Comparison of ENCODE assay signal across 8 mouse cellular contexts in the genomic region with DNA sequence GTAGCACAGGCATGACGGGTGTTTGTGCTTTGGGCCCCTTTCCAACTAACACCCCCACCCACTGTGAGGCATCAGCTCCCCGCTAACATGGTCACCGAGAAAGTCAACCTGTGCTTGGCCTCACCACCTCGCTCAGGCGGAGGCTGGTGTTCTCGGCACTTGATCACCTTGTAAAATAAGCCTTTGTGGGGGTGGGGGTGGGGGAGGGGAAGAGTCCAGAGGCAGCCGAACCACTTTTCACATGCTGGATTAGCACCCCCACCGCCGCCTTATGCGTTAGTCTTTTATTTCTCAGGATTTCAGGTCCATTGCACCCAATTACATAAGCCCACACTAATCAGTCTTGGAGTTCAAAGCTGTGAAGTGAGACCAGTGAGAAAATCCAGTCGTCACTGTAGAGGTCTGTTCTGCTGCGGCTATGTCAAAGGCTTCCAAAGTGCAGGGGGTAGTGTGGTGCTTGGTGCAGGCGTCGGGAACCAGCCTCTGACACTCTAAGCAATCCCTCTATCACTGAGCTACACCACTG. TPM values are rescaled to one million over a fixed set of nuclear protein-coding genes. Genes with fewer than 3 reads are reported as not detected.
DNase-seq lines count a peak whose midpoint lies in the region; ATAC-seq and TF ChIP-seq lines count a peak whose summit lies in the region.

No protein-coding gene starts in this region.

- ATAC-seq in hindbrain, embryonic 15.5 days (ENCODE audit: low FRiP score, low read depth) = 0 out of 2 replicates have a peak, but pooled peaks have one; percentile 34
- ATAC-seq in hindbrain, embryonic 14.5 days (ENCODE audit: low FRiP score) = no peak
- peak; percentile 70 for ATAC-seq in forebrain, postnatal 0 days
- ATAC-seq in midbrain, embryonic 15.5 days (replicated peaks) = peak; percentile 67

- 48% methylated on average over 14 of the region's 14 CpGs for WGBS in hindbrain, embryonic 15.5 days
- WGBS in hindbrain, embryonic 14.5 days = 49% methylated on average over 14 of the region's 14 CpGs
- 45% methylated on average over 14 of the region's 14 CpGs for WGBS in embryonic facial prominence, embryonic 10.5 days
- WGBS in forebrain, postnatal 0 days = 16% methylated on average over 14 of the region's 14 CpGs
- WGBS in midbrain, embryonic 15.5 days = 33% methylated on average over 14 of the region's 14 CpGs

- DNase-seq in hindbrain, embryonic 14.5 days (ENCODE audit: low spot score) = no peak
- DNase-seq in embryonic facial prominence, embryonic 10.5 days (ENCODE audit: low spot score) = no peak
- DNase-seq in forebrain, postnatal 0 days = no peak
- no peak for DNase-seq in frontal cortex, postnatal 14 days (ENCODE audit: low spot score in 2 of 2)
- DNase-seq in urinary bladder, postnatal 10 days (ENCODE audit: low spot score) = no peak
- no peak for DNase-seq in ovary, adult 18-20 months (ENCODE audit: low spot score)

- no peaks in the 10 kb centered on the region for H3K27me3 ChIP-seq in hindbrain, embryonic 15.5 days
- H3K27me3 ChIP-seq in hindbrain, embryonic 14.5 days (ENCODE audit: control insufficient read depth, insufficient read depth, low read length) = no peaks in the 10 kb centered on the region
- no peaks in the 10 kb centered on the region for H3K27me3 ChIP-seq in embryonic facial prominence, embryonic 10.5 days (replicated peaks; ENCODE audit: low read depth, poor library complexity, severe bottlenecking)
- no peaks in the 10 kb centered on the region for H3K27me3 ChIP-seq in forebrain, postnatal 0 days (ENCODE audit: insufficient read depth, low read length)
- H3K27me3 ChIP-seq in midbrain, embryonic 15.5 days (replicated peaks) = no peaks in the 10 kb centered on the region

- 0 out of 2 replicates have a peak, but pooled peaks cover 10% of the 10 kb centered on the region for H3K4me1 ChIP-seq in hindbrain, embryonic 15.5 days (replicated peaks)
- H3K4me1 ChIP-seq in hindbrain, embryonic 14.5 days (replicated peaks; ENCODE audit: control insufficient read depth, insufficient read depth, low read length) = 0 out of 2 replicates have a peak, but pooled peaks cover 5% of the 10 kb centered on the region
- peaks cover 10% of the 10 kb centered on the region for H3K4me1 ChIP-seq in embryonic facial prominence, embryonic 10.5 days
- no peaks in the 10 kb centered on the region for H3K4me1 ChIP-seq in forebrain, postnatal 0 days (ENCODE audit: insufficient read depth)
- H3K4me1 ChIP-seq in midbrain, embryonic 15.5 days = peaks cover 5% of the 10 kb centered on the region; the same call in 1 of the 2 replicates

- no peak overlapping the region for H3K27ac ChIP-seq in hindbrain, embryonic 15.5 days (replicated peaks)
- H3K27ac ChIP-seq in hindbrain, embryonic 14.5 days = no peak overlapping the region
- 0 out of 2 replicates have a peak overlapping the region, but pooled peaks have one; percentile 41 for H3K27ac ChIP-seq in embryonic facial prominence, embryonic 10.5 days (replicated peaks)
- no peak overlapping the region; the same call in 1 of the 2 replicates for H3K27ac ChIP-seq in forebrain, postnatal 0 days (ENCODE audit: low read depth, low read length)
- no peak overlapping the region for H3K27ac ChIP-seq in midbrain, embryonic 15.5 days

- H3K9ac ChIP-seq in hindbrain, embryonic 15.5 days = no peak overlapping the region
- H3K9ac ChIP-seq in hindbrain, embryonic 14.5 days = no peak overlapping the region
- H3K9ac ChIP-seq in forebrain, postnatal 0 days = no peak overlapping the region
- H3K9ac ChIP-seq in midbrain, embryonic 15.5 days = no peak overlapping the region

- H3K4me3 ChIP-seq in hindbrain, embryonic 15.5 days = no peak overlapping the region
- H3K4me3 ChIP-seq in hindbrain, embryonic 14.5 days (replicated peaks; ENCODE audit: low read length) = no peak overlapping the region
- H3K4me3 ChIP-seq in embryonic facial prominence, embryonic 10.5 days = no peak overlapping the region
- no peak overlapping the region for H3K4me3 ChIP-seq in forebrain, postnatal 0 days (ENCODE audit: low read depth, low read length)
- H3K4me3 ChIP-seq in midbrain, embryonic 15.5 days = no peak overlapping the region

- H3K36me3 ChIP-seq in hindbrain, embryonic 15.5 days = peaks cover 18% of the 10 kb centered on the region
- peaks cover 30% of the 10 kb centered on the region for H3K36me3 ChIP-seq in hindbrain, embryonic 14.5 days (replicated peaks; ENCODE audit: control insufficient read depth, insufficient read depth)
- H3K36me3 ChIP-seq in embryonic facial prominence, embryonic 10.5 days (replicated peaks) = peaks cover 28% of the 10 kb centered on the region
- H3K36me3 ChIP-seq in forebrain, postnatal 0 days (ENCODE audit: insufficient read depth) = peaks cover 18% of the 10 kb centered on the region
- peaks cover 18% of the 10 kb centered on the region for H3K36me3 ChIP-seq in midbrain, embryonic 15.5 days (replicated peaks)

- no peak for TF ChIP-seq CTCF in forebrain, postnatal 0 days (IDR thresholded peaks at IDR 0.05; ENCODE audit: low read depth)

- no peak overlapping the region for H3K4me2 ChIP-seq in hindbrain, embryonic 15.5 days
- no peak overlapping the region for H3K4me2 ChIP-seq in hindbrain, embryonic 14.5 days (replicated peaks)
- no peak overlapping the region for H3K4me2 ChIP-seq in forebrain, postnatal 0 days (ENCODE audit: low read depth)
- no peak overlapping the region for H3K4me2 ChIP-seq in midbrain, embryonic 15.5 days

- H3K9me3 ChIP-seq in hindbrain, embryonic 15.5 days = no peaks in the 10 kb centered on the region
- H3K9me3 ChIP-seq in hindbrain, embryonic 14.5 days (ENCODE audit: control insufficient read depth, low read length) = no peaks in the 10 kb centered on the region
- no peaks in the 10 kb centered on the region for H3K9me3 ChIP-seq in embryonic facial prominence, embryonic 10.5 days
- no peaks in the 10 kb centered on the region for H3K9me3 ChIP-seq in forebrain, postnatal 0 days (ENCODE audit: low read length)
- no peaks in the 10 kb centered on the region for H3K9me3 ChIP-seq in midbrain, embryonic 15.5 days

RNA-seq across cellular contexts. Expression of gene Rassf2, which starts 36.4 kb away (rescaled TPM):
- polyA plus RNA-seq in hindbrain, embryonic 15.5 days (2015; fragmentation: Nextera tagmentation; extraction: Ambion mirVana) = 26.9 and 32.7 TPM in 2 replicates
- polyA plus RNA-seq in hindbrain, embryonic 14.5 days (2014; fragmentation: Nextera tagmentation; extraction: Ambion mirVana) = 28.2 and 29.0 TPM in 2 replicates
- 10.6 and 14.2 TPM in 2 replicates for polyA plus RNA-seq in embryonic facial prominence, embryonic 10.5 days (2016; fragmentation: Nextera tagmentation; extraction: Ambion mirVana)
- total RNA-seq in forebrain, postnatal 0 days (2014; rRNA removed) = 32.8 and 33.5 TPM in 2 replicates
- 15.3 and 19.4 TPM in 2 replicates for polyA plus RNA-seq in forebrain, postnatal 0 days (2015; fragmentation: Nextera tagmentation; extraction: Ambion mirVana)
- polyA plus RNA-seq in midbrain, embryonic 15.5 days (2015; fragmentation: Nextera tagmentation; extraction: Ambion mirVana) = 27.7 and 29.4 TPM in 2 replicates

RNA-seq across cellular contexts. Expression of gene Prnd, which starts 43.0 kb away (rescaled TPM):
- polyA plus RNA-seq in hindbrain, embryonic 15.5 days (2015; fragmentation: Nextera tagmentation; extraction: Ambion mirVana) = 10.4 and 11.3 TPM in 2 replicates
- polyA plus RNA-seq in hindbrain, embryonic 14.5 days (2014; fragmentation: Nextera tagmentation; extraction: Ambion mirVana) = 11.8 and 15.0 TPM in 2 replicates
- polyA plus RNA-seq in embryonic facial prominence, embryonic 10.5 days (2016; fragmentation: Nextera tagmentation; extraction: Ambion mirVana) = 6.6 and 10.0 TPM in 2 replicates
- 3.5 and 4.4 TPM in 2 replicates for total RNA-seq in forebrain, postnatal 0 days (2014; rRNA removed)
- polyA plus RNA-seq in forebrain, postnatal 0 days (2015; fragmentation: Nextera tagmentation; extraction: Ambion mirVana) = 6.0 and 6.2 TPM in 2 replicates
- 10.3 and 12.6 TPM in 2 replicates for polyA plus RNA-seq in midbrain, embryonic 15.5 days (2015; fragmentation: Nextera tagmentation; extraction: Ambion mirVana)
